Mouse (Mus musculus) T-helper 17 cell (primary cell): ENCODE data around the gene Pgpep1l.

Experiments used
- in situ Hi-C, 2 experiments: fragments of 300-600 bp; cut with MboI, MseI; formaldehyde crosslinking; loops; 1 replicate in 1 of 2; 2 replicates in 1 of 2; pipeline ENCODE4 v1.15.1; 2025; ENCODE audit warnings: high pct_unique_total_duplicates in 2 of 2

Pgpep1l gene

GRCm38 (mm10) chr7:68221677-68222230, 42.3 kb downstream of the Pgpep1l start:
- in situ Hi-C loops = no loop called here

GRCm38 (mm10) chr7:68218879-68219278, 45.2 kb downstream of the Pgpep1l start:
- in situ Hi-C loops = no loop called here

- in situ Hi-C loops = no loop called here
Measured at GRCm38 (mm10) chr7:68215522-68216070, 48.4 kb downstream of the Pgpep1l start.

- in situ Hi-C loops = no loop called here
Measured at GRCm38 (mm10) chr7:68213842-68214241, 50.2 kb downstream of the Pgpep1l start.

- in situ Hi-C loops = no loop called here
Measured at GRCm38 (mm10) chr7:68211883-68212282, 52.1 kb downstream of the Pgpep1l start.

GRCm38 (mm10) chr7:68210417-68210816, 53.6 kb downstream of the Pgpep1l start:
- in situ Hi-C loops = no loop called here

GRCm38 (mm10) chr7:68209039-68209438, 55.0 kb downstream of the Pgpep1l start:
- in situ Hi-C loops = no loop called here

GRCm38 (mm10) chr7:68205776-68206427, 58.1 kb downstream of the Pgpep1l start:
- in situ Hi-C loops = no loop called here

- in situ Hi-C loops = no loop called here
Measured at GRCm38 (mm10) chr7:68199609-68200008, 64.4 kb downstream of the Pgpep1l start.

- in situ Hi-C loops = no loop called here
Measured at GRCm38 (mm10) chr7:68193958-68194695, 69.9 kb downstream of the Pgpep1l start.

- in situ Hi-C loops = no loop called here
Measured at GRCm38 (mm10) chr7:68189691-68190456, 74.2 kb downstream of the Pgpep1l start.

- in situ Hi-C loops = no loop called here
Measured at GRCm38 (mm10) chr7:68189211-68189610, 74.8 kb downstream of the Pgpep1l start.
